Mouse (Mus musculus) lung, embryonic 16.5 days (tissue): ENCODE measurements around the gene Cdk2ap2. TPM values are rescaled to one million over a fixed set of nuclear protein-coding genes. Genes with fewer than 3 reads are reported as not detected.
A peak's percentile ranks its signal among the peaks of the same experiment; 100 is the strongest.

Experiments
- ATAC-seq: fragments of 200-750 bp; cut with Nextera tagmentation; 2 replicates; pipeline ENCODE4 v1.8.0; 2017; ENCODE audit warnings: low read depth, mild to moderate bottlenecking, moderate library complexity
- H3K27ac ChIP-seq: fragments of 300-500 bp; sonication (generic); 2 replicates; pipeline ENCODE4 v1.5.1; 2014; ENCODE audit warnings: mild to moderate bottlenecking, control low read depth, low read length
- H3K27me3 ChIP-seq: fragments of 300-500 bp; sonication (generic); 2 replicates; pipeline ENCODE4 v1.6.1; 2014; ENCODE audit warnings: low read depth, low read length, mixed read lengths; ENCODE audit not compliant: control insufficient read depth, insufficient read depth
- H3K36me3 ChIP-seq: fragments of 300-500 bp; sonication (generic); 2 replicates; pipeline ENCODE4 v1.6.1; 2014; ENCODE audit warnings: low read length; ENCODE audit not compliant: control insufficient read depth, insufficient read depth
- H3K4me1 ChIP-seq: fragments of 300-500 bp; sonication (generic); replicated peaks from 2 replicates; pipeline ENCODE4 v1.6.1; 2014; ENCODE audit warnings: low read length, mixed read lengths; ENCODE audit not compliant: control insufficient read depth, insufficient read depth
- H3K4me2 ChIP-seq: fragments of 300-500 bp; sonication (generic); 2 replicates; pipeline ENCODE4 v1.6.1; 2014; ENCODE audit warnings: low read depth, low read length, control low read depth
- H3K4me3 ChIP-seq: fragments of 300-500 bp; sonication (generic); 2 replicates; pipeline ENCODE4 v1.5.1; 2014; ENCODE audit warnings: mild to moderate bottlenecking, low read length, control low read depth
- H3K9ac ChIP-seq: fragments of 300-500 bp; sonication (generic); 2 replicates; pipeline ENCODE4 v1.6.1; 2014; ENCODE audit warnings: low read length, control low read depth
- H3K9me3 ChIP-seq: fragments of 300-500 bp; sonication (generic); 2 replicates; pipeline ENCODE4 v1.6.1; 2016; ENCODE audit warnings: low read length; ENCODE audit not compliant: control insufficient read depth
- WGBS: fragments of 180-500 bp; shearing (Covaris S2); extraction: QIAGEN DNeasy Blood & Tissue Kit; methylation state at CpG from one replicate; pipeline ENCODE4 v1.1.7; 2014; 5-methylcytosine and 5-hydroxymethylcytosine counted together
- polyA plus RNA-seq: library from polyadenylated mRNA; unstranded; fragments of >200 nt; fragmentation: Nextera tagmentation; extraction: Ambion mirVana; gene quantifications from 2 replicates; pipeline ENCODE4 v1.2.1, GENCODE M21; 2015

Gene Cdk2ap2
- polyA plus RNA-seq, 1 experiment from 2014 or later: 111 TPM

DNA sequence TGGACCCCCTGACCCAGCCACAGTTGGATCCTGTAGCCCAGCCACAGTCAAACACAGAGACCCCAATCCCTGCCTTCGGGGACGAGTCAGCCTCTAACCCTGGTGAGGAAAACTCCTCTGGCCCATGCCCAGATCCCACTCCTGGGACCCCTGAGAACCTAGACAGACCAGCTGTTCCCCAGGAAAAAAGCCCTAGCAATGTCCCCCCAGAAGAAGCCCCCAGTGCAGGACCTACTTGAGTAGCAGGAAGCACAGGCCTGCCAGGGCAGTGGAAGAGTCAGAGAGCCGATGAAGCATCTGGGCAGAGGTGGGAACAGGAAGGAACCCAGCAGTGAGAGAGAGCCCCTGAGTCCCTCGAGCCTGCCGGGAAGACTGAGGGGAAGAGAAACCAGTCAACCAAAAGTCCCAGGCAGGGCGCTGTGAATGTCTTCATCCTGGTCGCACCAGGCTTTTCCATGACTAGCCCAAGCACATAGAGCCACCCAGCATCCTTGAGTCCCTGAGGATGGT lies 46.8 kb downstream of the Cdk2ap2 start, which contains the start of gene Cabp4:
Gene Cabp4, minus strand, starts transcription at position 275 of the 510 bp plus-strand sequence.
- peaks cover 8% of the 10 kb centered on the region for H3K4me1 ChIP-seq
- no peak for ATAC-seq
- no peaks in the 10 kb centered on the region for H3K9me3 ChIP-seq
- 77% methylated on average over 7 of the region's 7 CpGs for WGBS
- no peak within 1 kb of the TSS for H3K4me2 ChIP-seq
- H3K27me3 ChIP-seq: no peaks in the 10 kb centered on the region
- H3K9ac ChIP-seq: no peak within 1 kb of the TSS
- no peak within 1 kb of the TSS for H3K27ac ChIP-seq
- H3K36me3 ChIP-seq: no peaks in the 10 kb centered on the region
- no peak within 1 kb of the TSS for H3K4me3 ChIP-seq

DNA sequence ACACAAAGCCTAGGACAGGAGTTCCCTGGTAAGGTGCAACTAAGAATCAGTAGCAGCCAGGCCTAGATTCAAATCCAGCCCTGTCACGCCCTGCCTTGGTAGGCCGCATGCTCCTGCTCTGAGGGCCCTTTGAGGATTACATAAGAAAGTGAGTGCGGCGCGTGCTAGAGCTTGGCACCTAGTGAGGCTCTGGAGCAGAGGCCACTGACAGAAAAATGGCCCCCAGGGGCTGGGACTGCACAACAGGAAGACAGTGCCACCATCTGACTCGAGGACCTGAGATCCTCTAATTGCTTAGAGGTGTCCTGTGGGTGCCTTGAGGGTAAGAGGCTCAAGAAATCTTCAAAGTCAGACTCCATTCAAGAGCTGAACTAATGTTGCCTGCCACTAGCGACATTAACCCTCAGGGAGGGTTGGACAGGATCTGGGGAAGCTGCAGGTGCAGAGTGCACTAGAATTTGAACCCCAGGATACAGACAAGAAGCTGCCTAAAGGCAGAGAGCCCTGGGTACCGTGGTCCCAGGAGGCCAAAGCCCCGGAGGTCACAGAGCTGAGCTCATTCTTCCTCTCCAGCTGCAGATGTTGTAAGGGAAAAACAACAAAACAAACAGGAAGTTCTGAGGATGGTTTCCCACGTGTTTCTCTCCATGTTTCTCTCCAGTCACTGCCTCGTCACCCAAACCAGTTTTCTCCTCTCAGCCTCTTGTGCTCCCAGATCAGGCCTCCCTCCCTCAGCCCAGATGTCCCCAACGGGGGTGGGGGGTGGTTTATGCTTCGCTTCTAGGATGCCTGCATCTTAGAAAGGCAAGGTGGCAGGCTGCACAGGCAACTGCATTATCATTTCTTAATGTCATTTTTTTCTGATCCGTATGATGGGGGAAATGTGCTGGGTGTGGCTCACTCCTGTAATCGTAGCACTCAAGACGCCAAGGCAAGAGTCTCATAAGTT lies 47.8 kb downstream of the Cdk2ap2 start:
- H3K4me2 ChIP-seq: no peak overlapping the region
- no peak for ATAC-seq
- no peak overlapping the region for H3K4me3 ChIP-seq
- 72% methylated on average over 16 of the region's 16 CpGs for WGBS
- H3K36me3 ChIP-seq: peaks cover under 1% of the 10 kb centered on the region; the same call in 1 of the 2 replicates
- H3K4me1 ChIP-seq: peaks cover 14% of the 10 kb centered on the region
- H3K27me3 ChIP-seq: no peaks in the 10 kb centered on the region
- no peak overlapping the region for H3K27ac ChIP-seq
- no peak overlapping the region for H3K9ac ChIP-seq
- H3K9me3 ChIP-seq: no peaks in the 10 kb centered on the region

GRCm38 (mm10) chr19:4145936-4146335 lies 49.0 kb downstream of the Cdk2ap2 start:
- Histone ChIP-seq H3K27me3 (no peaks in the 10 kb centered on the region), H3K4me1 (peaks cover 16% of the 10 kb centered on the region), H3K4me3 (no peak overlapping the region), H3K9me3 (no peaks in the 10 kb centered on the region), H3K27ac (no peak overlapping the region), H3K36me3 (peaks cover 11% of the 10 kb centered on the region), H3K4me2 (no peak overlapping the region), H3K9ac (no peak overlapping the region)
- ATAC-seq: no peak
- WGBS: 88% methylated on average over 5 of the region's 5 CpGs

GRCm38 (mm10) chr19:4146366-4147021 lies 49.5 kb downstream of the Cdk2ap2 start:
- no peak for ATAC-seq
- WGBS: 61% methylated on average over 12 of the region's 12 CpGs
- Histone ChIP-seq H3K27ac (no peak overlapping the region; the same call in 1 of the 2 replicates), H3K4me2 (no peak overlapping the region), H3K36me3 (peaks cover 15% of the 10 kb centered on the region), H3K9ac (no peak overlapping the region), H3K9me3 (no peaks in the 10 kb centered on the region), H3K4me1 (peaks cover 16% of the 10 kb centered on the region), H3K27me3 (no peaks in the 10 kb centered on the region), H3K4me3 (no peak overlapping the region)

- ATAC-seq: no peak
- H3K27ac ChIP-seq: no peak overlapping the region; the same call in 1 of the 2 replicates
- WGBS: 50% methylated on average over 3 of the region's 3 CpGs
- no peaks in the 10 kb centered on the region for H3K27me3 ChIP-seq
- peaks cover 16% of the 10 kb centered on the region for H3K4me1 ChIP-seq
- H3K4me2 ChIP-seq: no peak overlapping the region
- no peaks in the 10 kb centered on the region for H3K9me3 ChIP-seq
- no peak overlapping the region for H3K9ac ChIP-seq
- peaks cover 15% of the 10 kb centered on the region for H3K36me3 ChIP-seq
- H3K4me3 ChIP-seq: no peak overlapping the region
Observed at GRCm38 (mm10) chr19:4147022-4147405, 50.0 kb downstream of the Cdk2ap2 start.

GRCm38 (mm10) chr19:4147782-4148490 lies 51.0 kb downstream of the Cdk2ap2 start:
- H3K9me3 ChIP-seq: no peaks in the 10 kb centered on the region
- peaks cover 16% of the 10 kb centered on the region for H3K4me1 ChIP-seq
- H3K9ac ChIP-seq: peak overlapping the region; percentile 95
- H3K36me3 ChIP-seq: peaks cover 15% of the 10 kb centered on the region
- H3K4me3 ChIP-seq: peak overlapping the region; percentile 84
- WGBS: 39% methylated on average over 9 of the region's 9 CpGs
- H3K27me3 ChIP-seq: no peaks in the 10 kb centered on the region
- H3K27ac ChIP-seq: 0 out of 2 replicates have a peak overlapping the region, but pooled peaks have one; percentile 29
- peak; percentile 4 for ATAC-seq
- peak overlapping the region; percentile 80 for H3K4me2 ChIP-seq

DNA sequence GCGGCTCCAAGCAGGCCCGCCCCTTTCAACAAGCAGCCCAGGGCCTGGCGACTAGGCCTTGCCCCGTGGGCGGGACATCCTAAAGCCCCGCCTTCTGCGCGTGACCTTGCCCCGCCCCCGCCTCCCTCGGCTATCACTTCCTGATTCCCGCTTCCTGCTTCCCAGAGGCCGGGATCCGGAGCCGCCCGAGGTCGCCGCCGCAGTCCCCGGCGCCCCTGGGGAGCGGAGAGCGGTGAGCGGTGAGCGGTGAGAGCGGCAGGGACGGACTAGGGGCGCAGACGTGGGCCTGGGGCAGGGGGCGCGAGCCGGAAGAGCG lies 51.5 kb downstream of the Cdk2ap2 start, which contains the start of gene Coro1b:
Gene Coro1b, plus strand, starts transcription at position 129 of the 316 bp plus-strand sequence.
- Histone ChIP-seq H3K4me1 (peaks cover 16% of the 10 kb centered on the region), H3K4me3 (peak within 1 kb of the TSS; percentile 84), H3K9me3 (no peaks in the 10 kb centered on the region), H3K27me3 (no peaks in the 10 kb centered on the region), H3K4me2 (peak within 1 kb of the TSS; percentile 80), H3K27ac (peak within 1 kb of the TSS; percentile 58), H3K36me3 (peaks cover 15% of the 10 kb centered on the region), H3K9ac (peak within 1 kb of the TSS; percentile 95)
- peak; percentile 98 for ATAC-seq
- under 1% methylated on average over 31 of the region's 33 CpGs for WGBS
